Mouse (Mus musculus) E14TG2a.4 (cell line): Measurements from ENCODE around the gene Sec23a.

Source experiments
- CTCF ChIP-seq: conservative IDR thresholded peaks from 2 replicates; pipeline ENCODE4 v1.5.1; 2014; ENCODE audit warnings: low read length
- NANOG ChIP-seq: IDR thresholded peaks from 2 replicates; pipeline ENCODE4 v1.6.1; 2014; ENCODE audit warnings: borderline replicate concordance, low read length, mixed read lengths
- POU5F1 ChIP-seq: IDR thresholded peaks from 2 replicates; pipeline ENCODE4 v1.6.1; 2014; ENCODE audit warnings: low read length, borderline replicate concordance

GRCm38 (mm10) chr12:58942544-58942943, 69.3 kb downstream of the Sec23a start:
- TF ChIP-seq CTCF (no peak), POU5F1 (no peak), NANOG (no peak)
